Mouse (Mus musculus) limb, embryonic 15.5 days (tissue): ENCODE results near the gene Ryr1. TPM values are rescaled to one million over a fixed set of nuclear protein-coding genes. Genes with fewer than 3 reads are reported as not detected.

Experiments
- ATAC-seq: fragments of 200-750 bp; cut with Nextera tagmentation; 2 replicates; pipeline ENCODE4 v1.8.0; 2017; ENCODE audit warnings: low read depth, moderate TSS enrichment; ENCODE audit not compliant: insufficient number of reproducible peaks, low FRiP score, low TSS enrichment
- H3K27ac ChIP-seq: fragments of 300-500 bp; sonication (generic); 2 replicates; pipeline ENCODE4 v1.5.1; 2015; ENCODE audit warnings: moderate library complexity, mild to moderate bottlenecking, inconsistent platforms
- H3K27me3 ChIP-seq: fragments of 300-500 bp; sonication (generic); 2 replicates; pipeline ENCODE4 v1.6.1; 2015; ENCODE audit warnings: inconsistent platforms
- H3K36me3 ChIP-seq: fragments of 300-500 bp; sonication (generic); 2 replicates; pipeline ENCODE4 v1.6.1; 2015; ENCODE audit warnings: inconsistent platforms
- H3K4me1 ChIP-seq: fragments of 300-500 bp; sonication (generic); 2 replicates; pipeline ENCODE4 v1.6.1; 2015; ENCODE audit warnings: inconsistent platforms
- H3K4me2 ChIP-seq: fragments of 300-500 bp; sonication (generic); 2 replicates; pipeline ENCODE4 v1.6.1; 2015; ENCODE audit warnings: mild to moderate bottlenecking, inconsistent platforms
- H3K4me3 ChIP-seq: fragments of 300-500 bp; sonication (generic); 2 replicates; pipeline ENCODE4 v1.5.1; 2015; ENCODE audit warnings: mild to moderate bottlenecking, inconsistent platforms
- H3K9ac ChIP-seq: fragments of 300-500 bp; sonication (generic); 2 replicates; pipeline ENCODE4 v1.6.1; 2015; ENCODE audit warnings: inconsistent platforms
- H3K9me3 ChIP-seq: fragments of 300-500 bp; sonication (generic); 2 replicates; pipeline ENCODE4 v1.6.1; 2016; ENCODE audit warnings: inconsistent platforms
- WGBS: fragments of 180-500 bp; shearing (Covaris S2); methylation state at CpG from one replicate; pipeline ENCODE4 v1.1.7; 2015; 5-methylcytosine and 5-hydroxymethylcytosine counted together
- polyA plus RNA-seq: library from polyadenylated mRNA; unstranded; fragments of >200 nt; fragmentation: Nextera tagmentation; extraction: Ambion mirVana; gene quantifications from 2 replicates; pipeline ENCODE4 v1.2.1, GENCODE M21; 2015

The Ryr1 gene
- polyA plus RNA-seq = 5.1 and 10.8 TPM in 2 replicates

- H3K4me2 ChIP-seq = peak within 1 kb of the TSS; percentile 82
- peak within 1 kb of the TSS; percentile 44 for H3K4me3 ChIP-seq
- H3K9me3 ChIP-seq = no peaks in the 10 kb centered on the region
- no peaks in the 10 kb centered on the region for H3K36me3 ChIP-seq
- peak within 1 kb of the TSS; percentile 24; the same call in 1 of the 2 replicates for H3K9ac ChIP-seq
- no peaks in the 10 kb centered on the region for H3K27me3 ChIP-seq
- WGBS = under 1% methylated on average over 16 of the region's 16 CpGs
- peaks cover 13% of the 10 kb centered on the region for H3K4me1 ChIP-seq
- peak; percentile 76 for ATAC-seq
- H3K27ac ChIP-seq = no peak within 1 kb of the TSS
Observed at GRCm38 (mm10) chr7:29124970-29125369, at the start of gene Ryr1. Ryr1 (minus strand) TSS chr7:29125179.

GRCm38 (mm10) chr7:29172390-29173016, 47.5 kb upstream of the Ryr1 start:
- H3K4me3 ChIP-seq = no peak overlapping the region
- no peaks in the 10 kb centered on the region for H3K9me3 ChIP-seq
- peaks cover 43% of the 10 kb centered on the region for H3K27me3 ChIP-seq
- ATAC-seq = no peak
- H3K9ac ChIP-seq = no peak overlapping the region
- H3K27ac ChIP-seq = no peak overlapping the region
- WGBS = 42% methylated on average over 32 of the region's 32 CpGs
- peaks cover 48% of the 10 kb centered on the region for H3K4me1 ChIP-seq
- H3K4me2 ChIP-seq = no peak overlapping the region
- peaks cover 48% of the 10 kb centered on the region for H3K36me3 ChIP-seq

GRCm38 (mm10) chr7:29171562-29172097, 46.7 kb upstream of the Ryr1 start:
- peaks cover 43% of the 10 kb centered on the region for H3K27me3 ChIP-seq
- H3K4me1 ChIP-seq = peaks cover 48% of the 10 kb centered on the region
- WGBS = 9% methylated on average over 34 of the region's 34 CpGs

GRCm38 (mm10) chr7:29170755-29171561, 46.0 kb upstream of the Ryr1 start:
- no peak for ATAC-seq
- H3K36me3 ChIP-seq = peaks cover 34% of the 10 kb centered on the region
- H3K4me1 ChIP-seq = peaks cover 48% of the 10 kb centered on the region
- peak overlapping the region; percentile 83 for H3K27ac ChIP-seq
- H3K4me2 ChIP-seq = peak overlapping the region; percentile 88
- H3K27me3 ChIP-seq = peaks cover 43% of the 10 kb centered on the region
- no peaks in the 10 kb centered on the region for H3K9me3 ChIP-seq
- under 1% methylated on average over 43 of the region's 43 CpGs for WGBS
- H3K9ac ChIP-seq = peak overlapping the region; percentile 18
- H3K4me3 ChIP-seq = peak overlapping the region; percentile 67

More at GRCm38 (mm10) chr7:29171562-29172097, 46.7 kb upstream of the Ryr1 start:
- Histone ChIP-seq H3K36me3 (peaks cover 41% of the 10 kb centered on the region), H3K4me3 (peak overlapping the region; percentile 67), H3K9ac (peak overlapping the region; percentile 18), H3K9me3 (no peaks in the 10 kb centered on the region), H3K4me2 (peak overlapping the region; percentile 88), H3K27ac (no peak overlapping the region)
- no peak for ATAC-seq

GRCm38 (mm10) chr7:29170066-29170754, 45.2 kb upstream of the Ryr1 start, which contains the start of the genes Ggn and Spred3:
Ggn (plus strand) TSS chr7:29170210.
Spred3 (minus strand) TSS chr7:29170411.
- Histone ChIP-seq H3K9ac (peak within 1 kb of the TSS; percentile 50), H3K4me2 (peak within 1 kb of the TSS; percentile 88), H3K27me3 (peaks cover 43% of the 10 kb centered on the region), H3K4me3 (peak within 1 kb of the TSS; percentile 67), H3K27ac (peak within 1 kb of the TSS; percentile 83), H3K4me1 (peaks cover 48% of the 10 kb centered on the region), H3K36me3 (peaks cover 27% of the 10 kb centered on the region), H3K9me3 (no peaks in the 10 kb centered on the region)
- under 1% methylated on average over 30 of the region's 30 CpGs for WGBS
- ATAC-seq = peak; percentile 81

- Histone ChIP-seq H3K27me3 (peaks cover 38% of the 10 kb centered on the region), H3K9me3 (no peaks in the 10 kb centered on the region), H3K27ac (peak overlapping the region; percentile 83), H3K9ac (peak overlapping the region; percentile 50), H3K4me3 (peak overlapping the region; percentile 67), H3K4me2 (peak overlapping the region; percentile 88), H3K36me3 (peaks cover 24% of the 10 kb centered on the region), H3K4me1 (peaks cover 48% of the 10 kb centered on the region)
- under 1% methylated on average over 37 of the region's 39 CpGs for WGBS
- peak; percentile 85 for ATAC-seq
Observed at GRCm38 (mm10) chr7:29169231-29170065, 44.5 kb upstream of the Ryr1 start.

- Histone ChIP-seq H3K4me1 (peaks cover 48% of the 10 kb centered on the region), H3K36me3 (peaks cover 17% of the 10 kb centered on the region), H3K9me3 (no peaks in the 10 kb centered on the region), H3K4me3 (peak overlapping the region; percentile 67), H3K4me2 (peak overlapping the region; percentile 88), H3K9ac (peak overlapping the region; percentile 50), H3K27me3 (peaks cover 32% of the 10 kb centered on the region), H3K27ac (no peak overlapping the region)
- 0% methylated on average over 14 of the region's 14 CpGs for WGBS
- ATAC-seq = no peak
Observed at GRCm38 (mm10) chr7:29168791-29169230, 43.8 kb upstream of the Ryr1 start.

- no peak overlapping the region for H3K27ac ChIP-seq
- H3K27me3 ChIP-seq = peaks cover 26% of the 10 kb centered on the region
- H3K9ac ChIP-seq = no peak overlapping the region
- H3K36me3 ChIP-seq = peaks cover 11% of the 10 kb centered on the region
- no peaks in the 10 kb centered on the region for H3K9me3 ChIP-seq
- peak overlapping the region; percentile 88 for H3K4me2 ChIP-seq
- no peak for ATAC-seq
- peak overlapping the region; percentile 67 for H3K4me3 ChIP-seq
- peaks cover 48% of the 10 kb centered on the region for H3K4me1 ChIP-seq
- 11% methylated on average over 10 of the region's 10 CpGs for WGBS
Observed at GRCm38 (mm10) chr7:29168121-29168695, 43.2 kb upstream of the Ryr1 start.

- no peak overlapping the region for H3K9ac ChIP-seq
- peaks cover 45% of the 10 kb centered on the region for H3K4me1 ChIP-seq
- WGBS = 26% methylated on average over 19 of the region's 19 CpGs
Observed at GRCm38 (mm10) chr7:29167656-29168055, 42.7 kb upstream of the Ryr1 start.

GRCm38 (mm10) chr7:29162750-29163525, 38.0 kb upstream of the Ryr1 start:
- Histone ChIP-seq H3K27me3 (peaks cover 20% of the 10 kb centered on the region), H3K4me2 (no peak overlapping the region)
- 15% methylated on average over 9 of the region's 9 CpGs for WGBS

More at GRCm38 (mm10) chr7:29167656-29168055, 42.7 kb upstream of the Ryr1 start:
- Histone ChIP-seq H3K27ac (no peak overlapping the region), H3K36me3 (peaks cover 6% of the 10 kb centered on the region), H3K27me3 (peaks cover 21% of the 10 kb centered on the region), H3K4me3 (no peak overlapping the region), H3K4me2 (no peak overlapping the region), H3K9me3 (no peaks in the 10 kb centered on the region)
- no peak for ATAC-seq

More at GRCm38 (mm10) chr7:29162750-29163525, 38.0 kb upstream of the Ryr1 start:
- H3K9me3 ChIP-seq = no peaks in the 10 kb centered on the region
- no peak overlapping the region for H3K27ac ChIP-seq
- peaks cover 14% of the 10 kb centered on the region for H3K36me3 ChIP-seq
- H3K4me1 ChIP-seq = peaks cover 3% of the 10 kb centered on the region; the same call in 1 of the 2 replicates
- no peak for ATAC-seq
- no peak overlapping the region for H3K9ac ChIP-seq
- H3K4me3 ChIP-seq = no peak overlapping the region
